Mouse (Mus musculus): ENCODE data around the gene Adgrl3. TPM values are rescaled to one million over a fixed set of nuclear protein-coding genes. Genes with fewer than 3 reads are reported as not detected.

The Adgrl3 gene
- polyA plus RNA-seq, 1 experiment from 2014 or later, result 8.5 TPM

DNA sequence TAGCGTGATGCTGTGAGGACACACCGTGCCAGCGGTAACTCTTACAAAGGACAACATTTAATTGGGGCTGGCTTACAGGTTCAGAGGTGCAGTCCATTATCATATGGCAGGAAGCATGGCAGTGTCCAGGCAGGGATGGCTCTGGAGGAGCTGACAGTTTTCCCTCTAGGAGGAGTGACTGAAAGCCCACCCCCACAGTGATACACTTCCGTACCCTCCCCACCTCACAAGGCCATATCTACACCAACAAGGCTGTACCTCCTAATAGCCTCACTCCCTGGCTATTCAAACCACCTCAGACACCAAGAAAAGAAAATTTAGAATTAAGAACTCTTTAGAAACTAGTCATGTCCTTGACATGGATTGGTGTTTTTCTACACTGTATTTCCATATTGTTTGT is 583.0 kb downstream of the Adgrl3 start:
- no peak overlapping the region for H3K4me3 ChIP-seq (ENCODE audit: control insufficient read depth in 1 of 2, insufficient read depth in 1 of 2, low read depth in 1 of 2, low read length in 2 of 2)
- no peak overlapping the region for H3K27ac ChIP-seq (replicated peaks in 1 of 2; ENCODE audit: control insufficient read depth in 1 of 2, insufficient read depth in 1 of 2, low read depth in 2 of 2, low read length in 2 of 2)
- WGBS, result 90% methylated on average over 4 of the region's 4 CpGs
- H3K27me3 ChIP-seq (ENCODE audit: control insufficient read depth, insufficient read depth, low read length), result no peaks in the 10 kb centered on the region
- H3K36me3 ChIP-seq (ENCODE audit: control insufficient read depth, insufficient read depth, low read length), result no peaks in the 10 kb centered on the region
- no peaks in the 10 kb centered on the region for H3K9me3 ChIP-seq (ENCODE audit: control insufficient read depth, low read length)
- no peak overlapping the region for H3K4me2 ChIP-seq (ENCODE audit: low read length)
- no peak overlapping the region for H3K9ac ChIP-seq (ENCODE audit: low read length)
- ATAC-seq (ENCODE audit: insufficient number of reproducible peaks, insufficient read depth, low FRiP score, low read depth), result no peak
- H3K4me1 ChIP-seq (ENCODE audit: control insufficient read depth in 2 of 2, insufficient read depth in 2 of 2, low read length in 2 of 2), result no peaks in the 10 kb centered on the region

- no peaks in the 10 kb centered on the region for H3K36me3 ChIP-seq (ENCODE audit: control insufficient read depth, insufficient read depth, low read length)
- H3K4me1 ChIP-seq (ENCODE audit: control insufficient read depth in 2 of 2, insufficient read depth in 2 of 2, low read length in 2 of 2), result 0 out of 4 replicates have a peak, but pooled peaks cover 0 to 2% of the 10 kb centered on the region in 2 experiments
- H3K9ac ChIP-seq (ENCODE audit: low read length), result no peak overlapping the region
- no peak overlapping the region for H3K4me3 ChIP-seq (ENCODE audit: control insufficient read depth in 1 of 2, insufficient read depth in 1 of 2, low read depth in 1 of 2, low read length in 2 of 2)
- no peaks in the 10 kb centered on the region for H3K27me3 ChIP-seq (ENCODE audit: control insufficient read depth, insufficient read depth, low read length)
- 74% methylated on average over 1 of the region's 1 CpGs for WGBS
- no peak for ATAC-seq (ENCODE audit: insufficient number of reproducible peaks, insufficient read depth, low FRiP score, low read depth)
- no peak overlapping the region for H3K4me2 ChIP-seq (ENCODE audit: low read length)
- H3K9me3 ChIP-seq (ENCODE audit: control insufficient read depth, low read length), result no peaks in the 10 kb centered on the region
- no peak overlapping the region for H3K27ac ChIP-seq (replicated peaks in 1 of 2; ENCODE audit: control insufficient read depth in 1 of 2, insufficient read depth in 1 of 2, low read depth in 2 of 2, low read length in 2 of 2)
These were observed 585.7 kb downstream of the Adgrl3 start for GRCm38 (mm10) chr5:81605646-81606045.

DNA sequence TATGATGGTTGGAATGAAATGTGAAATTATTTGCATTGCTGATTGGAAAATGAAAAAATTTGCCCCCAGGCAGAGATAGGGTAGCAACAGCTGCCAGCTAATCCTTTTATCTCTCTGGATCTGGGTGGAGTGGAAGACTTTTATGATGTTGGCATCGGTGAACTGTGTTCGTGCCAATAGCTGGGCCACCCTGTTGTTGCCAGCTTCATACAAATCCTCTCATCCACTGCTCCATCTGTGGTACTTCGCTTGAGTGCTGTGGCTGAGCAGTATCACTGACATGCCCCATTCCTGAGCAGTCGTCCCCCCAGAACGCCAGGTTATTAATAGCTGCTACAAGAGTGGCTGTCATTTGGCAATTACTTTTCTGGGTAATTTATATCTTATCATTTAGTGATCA is 590.3 kb downstream of the Adgrl3 start:
- Histone ChIP-seq H3K4me3 (ENCODE audit: control insufficient read depth in 1 of 2, insufficient read depth in 1 of 2, low read depth in 1 of 2, low read length in 2 of 2) (no peak overlapping the region), H3K27me3 (ENCODE audit: control insufficient read depth, insufficient read depth, low read length) (no peaks in the 10 kb centered on the region), H3K4me2 (ENCODE audit: low read length) (no peak overlapping the region), H3K4me1 (ENCODE audit: control insufficient read depth in 2 of 2, insufficient read depth in 2 of 2, low read length in 2 of 2) (0 out of 4 replicates have a peak, but pooled peaks cover 0 to 3% of the 10 kb centered on the region in 2 experiments), H3K27ac (replicated peaks in 1 of 2; ENCODE audit: control insufficient read depth in 1 of 2, insufficient read depth in 1 of 2, low read depth in 2 of 2, low read length in 2 of 2) (peak overlapping the region in 1 of 2 experiments; percentile 6; a peak in 1 of 4 replicates), H3K9ac (ENCODE audit: low read length) (no peak overlapping the region), H3K9me3 (ENCODE audit: control insufficient read depth, low read length) (no peaks in the 10 kb centered on the region), H3K36me3 (ENCODE audit: control insufficient read depth, insufficient read depth, low read length) (no peaks in the 10 kb centered on the region)
- 36% methylated on average over 5 of the region's 5 CpGs for WGBS
- ATAC-seq (ENCODE audit: insufficient number of reproducible peaks, insufficient read depth, low FRiP score, low read depth), result no peak

DNA sequence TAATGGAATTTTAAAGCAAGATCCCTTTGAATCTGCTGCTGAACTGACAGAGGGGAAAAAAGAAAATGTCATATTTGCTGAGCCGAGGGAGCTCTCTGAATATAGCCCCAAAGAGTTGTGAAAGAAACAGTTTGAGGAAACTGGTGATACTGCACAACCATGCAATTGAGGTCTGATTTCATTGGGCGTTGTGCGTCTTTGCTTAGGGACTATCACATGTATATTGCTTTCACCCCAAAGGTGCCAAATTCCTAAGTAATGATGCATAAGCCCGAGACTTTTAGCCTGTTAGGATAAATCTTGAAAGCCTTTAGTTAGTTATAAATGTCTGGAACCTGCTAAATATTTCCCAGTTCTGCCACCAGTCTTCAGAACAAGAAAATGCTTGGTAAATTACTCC is 594.7 kb downstream of the Adgrl3 start:
- Histone ChIP-seq H3K9ac (ENCODE audit: low read length) (no peak overlapping the region), H3K27me3 (ENCODE audit: control insufficient read depth, insufficient read depth, low read length) (no peaks in the 10 kb centered on the region), H3K9me3 (ENCODE audit: control insufficient read depth, low read length) (no peaks in the 10 kb centered on the region), H3K27ac (replicated peaks in 1 of 2; ENCODE audit: control insufficient read depth in 1 of 2, insufficient read depth in 1 of 2, low read depth in 2 of 2, low read length in 2 of 2) (no peak overlapping the region), H3K4me1 (ENCODE audit: control insufficient read depth in 2 of 2, insufficient read depth in 2 of 2, low read length in 2 of 2) (0 out of 4 replicates have a peak, but pooled peaks cover 0 to 3% of the 10 kb centered on the region in 2 experiments), H3K4me3 (ENCODE audit: control insufficient read depth in 1 of 2, insufficient read depth in 1 of 2, low read depth in 1 of 2, low read length in 2 of 2) (no peak overlapping the region), H3K4me2 (ENCODE audit: low read length) (no peak overlapping the region), H3K36me3 (ENCODE audit: control insufficient read depth, insufficient read depth, low read length) (no peaks in the 10 kb centered on the region)
- no peak for ATAC-seq (ENCODE audit: insufficient number of reproducible peaks, insufficient read depth, low FRiP score, low read depth)
- 53% methylated on average over 4 of the region's 4 CpGs for WGBS

DNA sequence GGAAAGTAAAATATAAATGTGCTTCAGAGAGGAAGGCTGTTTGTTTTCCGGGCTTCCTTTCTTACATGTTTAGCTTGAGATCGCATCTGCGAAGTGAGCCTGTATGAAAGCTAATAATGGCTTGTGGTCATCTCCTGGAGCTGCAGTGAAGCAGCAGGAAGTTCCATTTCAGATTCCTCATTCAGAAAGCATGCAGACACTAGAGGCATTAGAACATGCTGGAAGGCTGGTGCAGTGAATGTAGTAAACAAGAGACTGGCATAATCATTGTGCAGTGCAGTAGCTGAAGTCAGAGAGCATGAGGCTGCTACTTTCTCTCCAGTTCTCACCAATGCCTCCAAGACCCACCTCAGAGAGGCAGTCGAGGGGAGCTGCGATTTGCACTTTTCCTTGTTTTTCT is 601.2 kb downstream of the Adgrl3 start:
- no peak overlapping the region for H3K4me2 ChIP-seq (ENCODE audit: low read length)
- WGBS, result 73% methylated on average over 5 of the region's 5 CpGs
- ATAC-seq (ENCODE audit: insufficient number of reproducible peaks, insufficient read depth, low FRiP score, low read depth), result no peak

GRCm38 (mm10) chr5:81621715-81622114 is 601.8 kb downstream of the Adgrl3 start:
- H3K4me1 ChIP-seq (ENCODE audit: control insufficient read depth in 2 of 2, insufficient read depth in 2 of 2, low read length in 2 of 2), result no peaks in the 10 kb centered on the region
- WGBS, result 67% methylated on average over 3 of the region's 3 CpGs
- H3K4me3 ChIP-seq (ENCODE audit: control insufficient read depth in 1 of 2, insufficient read depth in 1 of 2, low read depth in 1 of 2, low read length in 2 of 2), result no peak overlapping the region
- H3K27ac ChIP-seq (replicated peaks in 1 of 2; ENCODE audit: control insufficient read depth in 1 of 2, insufficient read depth in 1 of 2, low read depth in 2 of 2, low read length in 2 of 2), result no peak overlapping the region
- no peak overlapping the region for H3K4me2 ChIP-seq (ENCODE audit: low read length)
- ATAC-seq (ENCODE audit: insufficient number of reproducible peaks, insufficient read depth, low FRiP score, low read depth), result no peak
- no peak overlapping the region for H3K9ac ChIP-seq (ENCODE audit: low read length)
- H3K36me3 ChIP-seq (ENCODE audit: control insufficient read depth, insufficient read depth, low read length), result no peaks in the 10 kb centered on the region
- H3K27me3 ChIP-seq (ENCODE audit: control insufficient read depth, insufficient read depth, low read length), result no peaks in the 10 kb centered on the region
- H3K9me3 ChIP-seq (ENCODE audit: control insufficient read depth, low read length), result no peaks in the 10 kb centered on the region

More for the DNA sequence above, 601.2 kb downstream of the Adgrl3 start:
- no peaks in the 10 kb centered on the region for H3K27me3 ChIP-seq (ENCODE audit: control insufficient read depth, insufficient read depth, low read length)
- H3K4me3 ChIP-seq (ENCODE audit: control insufficient read depth in 1 of 2, insufficient read depth in 1 of 2, low read depth in 1 of 2, low read length in 2 of 2), result no peak overlapping the region
- H3K36me3 ChIP-seq (ENCODE audit: control insufficient read depth, insufficient read depth, low read length), result no peaks in the 10 kb centered on the region
- H3K4me1 ChIP-seq (ENCODE audit: control insufficient read depth in 2 of 2, insufficient read depth in 2 of 2, low read length in 2 of 2), result no peaks in the 10 kb centered on the region
- no peaks in the 10 kb centered on the region for H3K9me3 ChIP-seq (ENCODE audit: control insufficient read depth, low read length)
- no peak overlapping the region for H3K27ac ChIP-seq (replicated peaks in 1 of 2; ENCODE audit: control insufficient read depth in 1 of 2, insufficient read depth in 1 of 2, low read depth in 2 of 2, low read length in 2 of 2)
- H3K9ac ChIP-seq (ENCODE audit: low read length), result no peak overlapping the region

DNA sequence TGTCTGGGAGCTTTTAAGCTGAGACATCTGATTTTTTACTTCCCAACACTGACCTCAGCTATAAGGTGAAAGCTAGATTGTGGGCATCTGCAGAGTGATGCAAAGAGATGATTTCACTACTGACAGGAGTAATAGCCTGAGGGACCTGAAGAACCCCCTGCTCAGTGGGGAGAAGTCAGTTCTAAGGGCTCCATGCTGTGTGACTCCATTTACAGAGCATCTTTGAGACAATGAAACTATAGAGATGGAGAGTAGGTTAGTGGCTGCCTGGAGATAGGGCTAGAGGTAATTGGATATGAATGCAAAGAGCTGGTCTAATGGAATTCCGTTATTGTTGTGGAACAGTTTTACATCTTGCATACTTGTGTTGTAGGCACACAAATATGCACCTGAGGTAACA is 603.9 kb downstream of the Adgrl3 start:
- 58% methylated on average over 1 of the region's 1 CpGs for WGBS
- H3K36me3 ChIP-seq (ENCODE audit: control insufficient read depth, insufficient read depth, low read length), result no peaks in the 10 kb centered on the region
- no peak overlapping the region for H3K9ac ChIP-seq (ENCODE audit: low read length)
- no peaks in the 10 kb centered on the region for H3K9me3 ChIP-seq (ENCODE audit: control insufficient read depth, low read length)
- ATAC-seq (ENCODE audit: insufficient number of reproducible peaks, insufficient read depth, low FRiP score, low read depth), result no peak
- no peak overlapping the region for H3K27ac ChIP-seq (replicated peaks in 1 of 2; ENCODE audit: control insufficient read depth in 1 of 2, insufficient read depth in 1 of 2, low read depth in 2 of 2, low read length in 2 of 2)
- H3K27me3 ChIP-seq (ENCODE audit: control insufficient read depth, insufficient read depth, low read length), result no peaks in the 10 kb centered on the region
- H3K4me2 ChIP-seq (ENCODE audit: low read length), result no peak overlapping the region
- H3K4me1 ChIP-seq (ENCODE audit: control insufficient read depth in 2 of 2, insufficient read depth in 2 of 2, low read length in 2 of 2), result no peaks in the 10 kb centered on the region
- H3K4me3 ChIP-seq (ENCODE audit: control insufficient read depth in 1 of 2, insufficient read depth in 1 of 2, low read depth in 1 of 2, low read length in 2 of 2), result no peak overlapping the region

DNA sequence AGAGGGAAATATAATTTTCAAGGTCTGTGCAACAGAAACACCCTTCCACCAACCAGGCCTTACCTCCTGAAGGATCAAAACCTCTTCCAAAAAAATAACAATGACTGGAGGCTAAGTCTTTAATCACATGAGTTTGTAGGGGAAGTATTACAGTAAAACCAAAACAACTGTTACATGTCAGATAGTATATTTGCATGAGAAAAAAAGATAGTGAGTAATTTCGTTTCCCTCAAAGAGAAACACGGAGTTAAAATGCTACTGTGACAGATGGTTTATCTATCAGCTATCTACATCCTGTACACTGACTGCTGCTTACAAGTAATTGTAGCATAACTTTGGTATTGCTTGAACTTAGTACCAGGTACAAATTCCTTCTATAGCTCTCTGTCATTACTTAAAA is 616.2 kb downstream of the Adgrl3 start:
- Histone ChIP-seq H3K27me3 (ENCODE audit: control insufficient read depth, insufficient read depth, low read length) (no peaks in the 10 kb centered on the region), H3K4me3 (ENCODE audit: control insufficient read depth in 1 of 2, insufficient read depth in 1 of 2, low read depth in 1 of 2, low read length in 2 of 2) (no peak overlapping the region), H3K9me3 (ENCODE audit: control insufficient read depth, low read length) (no peaks in the 10 kb centered on the region), H3K4me2 (ENCODE audit: low read length) (no peak overlapping the region), H3K27ac (replicated peaks in 1 of 2; ENCODE audit: control insufficient read depth in 1 of 2, insufficient read depth in 1 of 2, low read depth in 2 of 2, low read length in 2 of 2) (no peak overlapping the region), H3K36me3 (ENCODE audit: control insufficient read depth, insufficient read depth, low read length) (no peaks in the 10 kb centered on the region), H3K9ac (ENCODE audit: low read length) (no peak overlapping the region), H3K4me1 (ENCODE audit: control insufficient read depth in 2 of 2, insufficient read depth in 2 of 2, low read length in 2 of 2) (no peaks in the 10 kb centered on the region)
- 56% methylated on average over 2 of the region's 2 CpGs for WGBS
- ATAC-seq (ENCODE audit: insufficient number of reproducible peaks, insufficient read depth, low FRiP score, low read depth), result no peak
